Mouse (Mus musculus): ENCODE results near the gene Hnrnpul1.

Hnrnpul1 gene

DNA sequence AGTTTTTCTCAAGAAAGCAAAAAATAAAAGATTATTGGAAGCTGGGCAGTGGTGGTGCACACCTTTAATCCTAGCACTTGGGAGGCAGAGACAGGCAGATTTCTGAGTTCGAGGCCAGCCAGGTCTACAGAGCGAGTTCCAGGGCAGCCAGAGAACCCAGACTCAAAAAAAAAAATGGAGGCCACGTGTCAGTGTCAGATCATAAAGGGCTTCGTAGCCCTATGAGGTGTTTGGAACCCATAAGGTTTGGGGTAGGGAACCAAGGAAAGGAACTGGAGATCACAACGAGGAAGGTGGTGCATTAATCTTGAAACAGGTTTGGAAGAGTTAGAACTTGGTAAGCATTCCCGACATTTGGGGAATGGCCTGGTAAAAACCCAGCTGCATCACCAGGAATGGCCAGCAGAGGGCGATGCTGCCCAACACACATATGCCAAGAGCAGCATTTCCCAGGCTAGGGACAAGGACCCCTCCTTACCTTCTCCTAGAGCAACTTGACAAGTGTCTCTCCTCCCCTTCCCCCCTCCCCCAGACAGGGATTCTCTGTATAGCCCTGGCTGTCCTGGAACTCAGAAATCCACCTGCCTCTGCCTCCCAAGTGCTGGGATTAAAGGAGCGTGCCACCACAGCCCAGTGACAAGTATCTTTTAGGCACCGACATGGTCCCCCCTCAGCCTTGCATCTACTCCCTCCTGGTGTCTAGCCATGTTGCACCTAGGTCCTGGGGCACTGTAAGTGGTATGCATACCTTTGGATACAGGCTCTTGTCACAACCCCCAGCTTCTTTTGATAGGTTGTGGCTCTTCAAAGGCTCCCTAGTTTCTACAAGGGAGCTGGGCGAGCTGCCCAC lies 34.6 kb downstream of the Hnrnpul1 start:
- DNase-seq (ENCODE audit: low read depth, low spot score): peak; percentile 79

DNA sequence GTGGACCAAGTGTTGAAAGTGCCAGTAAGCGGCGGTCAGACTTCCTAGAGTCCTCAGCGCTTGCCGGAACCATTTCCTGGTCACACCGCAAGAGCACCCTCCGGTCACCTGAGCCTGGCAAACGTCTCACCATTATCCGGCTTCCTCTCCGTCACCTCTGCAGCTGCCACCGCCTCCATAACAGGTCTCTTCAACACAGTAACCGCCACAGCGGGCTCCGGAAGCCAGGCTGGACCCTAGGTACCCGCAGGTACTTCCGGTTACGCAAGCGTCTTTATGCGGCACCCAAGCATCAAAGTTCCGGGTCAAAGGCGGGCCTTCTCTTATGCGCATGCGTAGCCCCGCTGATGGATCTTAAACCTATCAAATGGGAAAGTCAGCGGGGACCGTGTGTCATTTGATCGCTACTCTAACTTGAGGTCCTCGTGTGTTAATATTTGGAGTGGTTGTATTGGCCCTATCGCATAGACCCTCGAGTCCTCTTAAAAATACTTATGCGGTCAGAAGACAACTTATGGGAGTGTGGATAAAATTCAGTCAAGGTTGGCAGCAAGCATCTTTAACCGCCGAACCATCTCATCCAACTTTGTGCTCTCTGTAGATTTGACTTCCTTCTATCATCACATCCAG lies 35.7 kb downstream of the Hnrnpul1 start, which contains the start of gene Ccdc97:
Gene Ccdc97 (minus strand): TSS at position 301 of the 630 bp plus-strand sequence.
- DNase-seq (ENCODE audit: low read depth, low spot score): peak; percentile 96

DNA sequence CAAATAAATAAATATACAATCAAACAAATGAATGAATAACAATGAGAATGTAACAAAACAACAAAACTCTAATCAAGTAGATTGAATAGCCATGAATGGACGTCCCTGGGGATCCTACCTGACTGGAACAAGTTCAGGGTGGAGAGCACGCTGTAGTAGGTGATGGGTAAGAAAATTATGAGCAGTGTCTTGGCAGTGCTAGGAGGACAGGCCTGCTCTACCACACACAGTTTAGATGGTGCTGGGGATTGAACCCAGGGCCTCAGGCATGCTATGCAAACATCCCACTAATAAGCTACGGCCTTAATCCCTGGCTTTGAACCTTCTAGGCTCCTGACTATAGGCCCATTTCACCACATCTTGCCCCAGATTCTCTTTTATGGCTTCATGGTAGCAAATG lies 37.1 kb downstream of the Hnrnpul1 start:
- no peak for DNase-seq (ENCODE audit: low read depth, low spot score)

DNA sequence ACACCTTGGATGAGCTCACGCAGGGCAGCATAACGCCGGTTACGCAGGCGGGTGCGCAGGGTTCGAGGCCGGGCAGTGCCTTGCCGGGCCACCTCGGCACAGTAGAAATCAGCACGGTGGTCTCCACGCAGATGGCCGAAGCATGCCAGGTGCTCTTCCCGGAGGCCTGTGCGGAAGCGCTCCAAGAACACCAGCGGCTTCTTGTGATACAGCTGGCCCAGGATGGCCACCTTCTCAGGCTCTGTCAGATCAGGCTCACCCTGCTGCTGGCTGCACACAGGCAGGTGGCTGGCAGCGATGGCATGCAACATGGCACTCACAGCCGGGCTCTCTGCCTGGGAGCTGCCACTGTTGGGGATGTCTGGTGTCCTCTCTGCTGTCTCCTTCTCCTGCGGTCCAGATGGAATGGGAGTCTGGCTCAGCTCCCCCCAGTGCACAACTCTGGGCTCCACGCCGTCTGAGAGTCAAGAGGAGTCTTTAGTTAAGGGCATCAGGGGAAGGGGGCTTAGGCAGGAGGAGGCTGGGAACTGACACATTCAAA lies 38.8 kb downstream of the Hnrnpul1 start:
- DNase-seq (ENCODE audit: low read depth, low spot score): no peak

DNA sequence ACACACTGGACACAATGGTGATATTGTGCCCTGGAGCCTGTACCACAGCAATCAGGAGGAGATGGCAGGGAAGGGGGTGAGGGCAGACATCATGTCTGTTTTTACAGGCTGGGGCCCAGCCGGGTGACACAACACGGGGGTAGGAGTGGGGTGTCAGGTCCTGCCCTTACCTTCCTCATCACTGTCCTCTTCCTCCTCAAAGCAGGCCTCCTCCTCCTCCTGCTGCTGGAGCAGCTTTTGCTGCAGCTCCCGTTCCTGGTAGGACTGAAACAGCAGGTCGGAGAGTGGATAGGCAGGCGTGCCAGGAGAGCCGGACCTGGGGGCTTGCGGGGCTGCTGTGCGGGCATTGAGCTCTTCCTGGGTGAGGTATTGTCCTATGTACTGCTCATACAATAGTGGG lies 40.0 kb downstream of the Hnrnpul1 start:
- DNase-seq (ENCODE audit: low read depth, low spot score): no peak

GRCm38 (mm10) chr7:25712801-25713200 lies 41.8 kb downstream of the Hnrnpul1 start:
- DNase-seq (ENCODE audit: low read depth, low spot score): no peak

- DNase-seq (ENCODE audit: low read depth, low spot score): no peak
Measured at GRCm38 (mm10) chr7:25711731-25712197, 42.8 kb downstream of the Hnrnpul1 start.

- DNase-seq (ENCODE audit: low read depth, low spot score): no peak
Measured at GRCm38 (mm10) chr7:25711165-25711564, 43.4 kb downstream of the Hnrnpul1 start.

- peak; percentile 37 for DNase-seq (ENCODE audit: low read depth, low spot score)
Measured at GRCm38 (mm10) chr7:25710519-25711130, 43.9 kb downstream of the Hnrnpul1 start.

GRCm38 (mm10) chr7:25709961-25710360 lies 44.6 kb downstream of the Hnrnpul1 start:
- DNase-seq (ENCODE audit: low read depth, low spot score): no peak

DNA sequence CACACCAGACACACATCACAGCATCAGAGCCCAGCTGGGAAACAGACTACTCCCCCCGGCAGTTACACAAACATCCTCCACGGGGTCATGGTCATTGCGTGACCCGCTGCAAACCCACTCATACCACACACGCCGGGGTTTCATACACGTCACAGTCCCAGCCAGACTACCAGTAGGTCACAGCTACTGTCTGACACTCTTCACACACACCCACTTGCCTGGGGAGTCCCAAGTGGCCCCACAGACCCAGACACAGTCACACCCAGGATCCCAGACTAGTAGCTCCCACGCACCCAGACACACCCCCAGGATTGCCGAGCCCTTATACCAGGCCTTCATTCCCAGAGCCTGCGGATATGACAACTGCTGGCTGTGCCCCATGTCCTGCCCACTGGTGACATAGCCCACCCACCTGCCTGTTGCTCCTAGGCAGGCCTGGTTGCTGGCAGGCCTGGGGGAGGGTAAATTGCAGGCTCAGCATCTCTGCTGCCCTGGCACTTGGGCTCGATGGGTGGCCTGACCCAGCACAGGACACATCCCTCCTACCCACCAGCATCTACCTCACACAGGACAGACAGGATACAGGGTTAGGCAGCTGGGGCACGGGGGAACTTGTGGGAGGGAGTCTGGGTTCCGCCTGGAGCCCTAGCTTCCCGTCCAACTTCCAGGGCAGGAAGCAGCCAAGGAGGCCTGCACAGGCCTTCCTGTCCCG lies 46.8 kb downstream of the Hnrnpul1 start:
- peak; percentile 58 for DNase-seq (ENCODE audit: low read depth, low spot score)

- DNase-seq (ENCODE audit: low read depth, low spot score): no peak
Measured at GRCm38 (mm10) chr7:25706578-25707170, 47.9 kb downstream of the Hnrnpul1 start.

DNA sequence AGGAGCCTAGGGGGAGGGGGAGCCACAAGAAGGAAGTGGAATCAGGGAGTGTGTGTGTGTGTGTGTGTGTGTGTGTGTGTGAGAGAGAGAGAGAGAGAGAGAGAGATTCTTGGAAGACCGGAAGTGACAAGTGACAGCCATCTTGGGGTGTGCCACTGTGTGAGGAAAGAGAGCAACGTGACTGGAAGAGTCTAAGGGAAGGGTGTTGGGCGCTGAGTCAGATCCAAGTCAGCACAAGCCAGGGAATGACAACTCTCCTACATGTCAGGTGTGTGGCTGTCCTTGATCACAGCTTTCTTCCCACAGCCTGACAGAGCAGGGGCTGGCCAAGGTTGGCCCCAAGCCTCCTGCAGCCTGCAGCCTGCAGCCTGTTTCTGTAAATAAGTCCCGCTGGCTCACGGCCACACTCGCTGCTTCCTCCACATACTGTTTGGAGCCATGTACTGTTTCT lies 48.7 kb downstream of the Hnrnpul1 start:
- peak; percentile 43 for DNase-seq (ENCODE audit: low read depth, low spot score)

- DNase-seq (ENCODE audit: low read depth, low spot score): no peak
Measured at GRCm38 (mm10) chr7:25704716-25705364, 49.7 kb downstream of the Hnrnpul1 start.

- DNase-seq (ENCODE audit: low read depth, low spot score): no peak
Measured at GRCm38 (mm10) chr7:25703793-25704494, 50.6 kb downstream of the Hnrnpul1 start.

GRCm38 (mm10) chr7:25702350-25702749 lies 52.2 kb downstream of the Hnrnpul1 start:
- peak; percentile 55 for DNase-seq (ENCODE audit: low read depth, low spot score)

DNA sequence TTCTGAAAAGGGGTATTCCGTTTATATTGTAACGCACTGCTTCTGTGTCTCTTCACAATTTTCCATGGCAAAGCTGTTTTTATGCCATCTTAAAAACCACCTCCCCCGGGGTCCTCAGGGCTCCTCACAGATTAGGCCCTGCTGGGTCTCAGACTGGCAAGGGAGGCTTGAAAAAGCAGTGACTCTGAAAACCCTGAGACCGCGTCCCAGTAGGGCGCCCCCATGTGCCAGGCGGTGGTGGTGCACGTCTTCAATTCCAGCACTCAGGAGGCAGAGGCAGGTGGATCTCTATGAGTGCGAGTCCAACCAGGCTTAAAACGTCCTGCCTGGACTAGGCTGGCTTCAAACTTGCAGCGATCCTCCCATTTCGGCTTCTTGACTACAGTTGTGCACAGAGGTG lies 53.8 kb downstream of the Hnrnpul1 start:
- DNase-seq (ENCODE audit: low read depth, low spot score): peak; percentile 62

DNA sequence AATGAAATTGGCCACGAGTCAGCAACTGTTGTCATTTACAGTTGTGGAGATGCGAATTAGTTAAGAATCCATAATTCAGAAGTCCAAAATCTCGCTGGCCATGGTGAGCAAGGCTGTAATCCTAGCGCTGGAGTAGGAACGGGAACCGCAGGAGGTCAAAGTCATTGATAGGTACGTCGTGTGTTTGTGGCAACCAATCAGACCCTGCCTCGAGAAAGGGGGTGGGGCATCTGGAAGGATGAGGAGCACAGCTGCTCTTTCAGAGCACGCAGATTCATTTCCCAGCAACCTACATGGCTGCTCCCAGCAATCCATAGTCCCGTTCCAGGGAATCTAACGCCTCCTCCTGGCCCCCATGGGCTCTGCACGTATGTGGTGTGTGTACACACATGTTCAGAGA lies 54.7 kb downstream of the Hnrnpul1 start:
- DNase-seq (ENCODE audit: low read depth, low spot score): no peak

- no peak for DNase-seq (ENCODE audit: low read depth, low spot score)
Measured at GRCm38 (mm10) chr7:25694104-25694503, 60.5 kb downstream of the Hnrnpul1 start.

DNA sequence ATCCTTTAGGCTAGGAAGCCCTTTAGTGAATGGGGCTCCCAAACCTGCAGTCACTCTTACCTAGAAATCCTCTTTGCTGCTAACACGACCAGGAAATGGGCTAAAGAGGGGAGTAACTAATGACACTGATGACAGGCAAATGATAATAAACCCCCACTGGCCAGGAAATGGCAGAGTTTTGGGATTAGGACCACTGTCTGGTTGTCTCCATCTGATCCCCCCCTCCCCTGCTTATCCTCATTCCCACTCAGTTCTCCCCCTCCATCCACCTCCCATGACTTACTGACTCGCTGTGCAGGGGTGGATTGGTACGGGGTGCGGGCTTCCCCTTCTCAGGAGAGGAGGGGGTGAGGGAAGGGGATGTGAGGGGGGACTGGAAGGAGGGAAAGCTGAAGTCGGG lies 64.5 kb downstream of the Hnrnpul1 start:
- DNase-seq (ENCODE audit: low read depth, low spot score): no peak
